Mouse (Mus musculus): ENCODE data around the gene D7Ertd443e. TPM values are rescaled to one million over a fixed set of nuclear protein-coding genes. Genes with fewer than 3 reads are reported as not detected.

Gene D7Ertd443e
- polyA plus RNA-seq, 1 experiment from 2014 or later, result not detected

DNA sequence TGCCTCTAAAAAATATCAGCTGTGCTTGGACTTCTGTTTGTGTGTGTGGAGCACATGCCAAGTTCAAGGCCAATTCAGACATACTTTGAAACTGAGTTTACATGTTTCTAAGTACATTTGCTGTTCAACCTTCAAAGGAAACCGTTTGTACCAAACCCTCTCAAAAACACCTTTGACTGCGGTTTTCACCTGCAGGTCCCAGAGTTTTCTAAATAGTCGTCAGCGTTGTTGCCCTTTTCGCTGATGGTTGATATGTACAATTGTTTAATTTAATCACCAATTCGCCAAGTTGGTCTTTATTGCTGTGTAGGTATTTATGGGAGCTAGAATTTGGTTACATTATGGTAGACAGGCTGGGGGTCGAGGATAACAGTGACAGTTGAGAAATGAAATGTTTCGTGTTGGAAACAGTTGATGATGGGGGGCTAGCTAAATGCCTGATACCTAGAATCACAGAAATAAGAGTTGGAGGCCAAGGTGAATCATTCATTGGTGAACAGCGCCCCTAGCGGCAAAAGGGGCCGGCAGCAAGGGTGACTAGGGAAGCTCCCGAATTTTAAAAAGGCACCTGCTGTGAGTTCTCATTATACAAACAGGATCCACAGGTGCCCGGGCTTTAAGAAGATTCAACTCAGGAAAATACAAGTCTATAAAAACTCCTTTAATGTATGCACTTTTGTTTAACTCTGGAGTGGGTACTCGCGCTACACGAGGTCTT lies 161.9 kb downstream of the D7Ertd443e start:
- Histone ChIP-seq H3K9me3 (no peaks in the 10 kb centered on the region), H3K4me2 (replicated peaks) (peak overlapping the region; percentile 99), H3K36me3 (no peaks in the 10 kb centered on the region), H3K27me3 (replicated peaks) (peaks cover 11% of the 10 kb centered on the region), H3K4me3 (peak overlapping the region; percentile 63), H3K9ac (0 out of 2 replicates have a peak overlapping the region, but pooled peaks have one; percentile 61), H3K4me1 (peaks cover 16% of the 10 kb centered on the region), H3K27ac (no peak overlapping the region)
- 29% methylated on average over 16 of the region's 16 CpGs for WGBS
- no peak for ATAC-seq (ENCODE audit: low FRiP score, low read depth)

Other genes with a start within 250 kb of the D7Ertd443e start
- gene Adam12, start 153.5 kb downstream of the D7Ertd443e start, polyA plus RNA-seq (2016; fragmentation: Nextera tagmentation; extraction: Ambion mirVana), result 2.1 and 3.9 TPM in 2 replicates